Mouse (Mus musculus): ENCODE data around the gene Zfp57.

- TF ChIP-seq CTCF (IDR thresholded peaks at IDR 0.05; ENCODE audit: low read depth) (no peak), EP300 (optimal IDR thresholded peaks at IDR 0.05) (no peak)
Measured at GRCm38 (mm10) chr17:37002364-37003330, 1.7 kb downstream of the Zfp57 start.
